Mouse (Mus musculus) embryo, embryonic 10 days (tissue): ENCODE data around the gene Cldn14.

Experiments
- DNase-seq: peaks from one replicate; pipeline ENCODE4 v3.0.0-alpha.2; 2015; ENCODE audit warnings: low spot score

Gene Cldn14

DNA sequence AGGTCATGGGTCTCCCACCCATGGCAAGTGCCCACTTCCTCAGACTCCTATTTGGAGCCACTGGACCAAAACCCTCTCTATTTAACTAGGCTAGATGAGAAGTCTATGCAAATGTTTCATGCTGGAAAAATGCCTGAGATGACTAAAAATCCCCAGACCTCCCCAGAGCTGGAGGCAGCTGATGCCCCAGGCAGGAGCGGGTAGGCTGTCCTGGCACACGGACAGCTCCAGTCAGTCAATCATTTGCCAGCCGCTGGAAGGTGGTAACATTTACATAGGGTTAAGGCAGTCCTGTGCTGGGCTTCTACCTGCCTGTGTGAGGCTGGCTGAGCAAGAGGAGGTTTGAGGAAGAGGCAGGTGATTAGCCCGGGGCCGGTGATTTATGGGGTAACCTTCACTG, 96.5 kb downstream of the Cldn14 start:
- no peak for DNase-seq

- DNase-seq, result no peak
These were observed 97.6 kb downstream of the Cldn14 start for GRCm38 (mm10) chr16:93910735-93911665.

DNA sequence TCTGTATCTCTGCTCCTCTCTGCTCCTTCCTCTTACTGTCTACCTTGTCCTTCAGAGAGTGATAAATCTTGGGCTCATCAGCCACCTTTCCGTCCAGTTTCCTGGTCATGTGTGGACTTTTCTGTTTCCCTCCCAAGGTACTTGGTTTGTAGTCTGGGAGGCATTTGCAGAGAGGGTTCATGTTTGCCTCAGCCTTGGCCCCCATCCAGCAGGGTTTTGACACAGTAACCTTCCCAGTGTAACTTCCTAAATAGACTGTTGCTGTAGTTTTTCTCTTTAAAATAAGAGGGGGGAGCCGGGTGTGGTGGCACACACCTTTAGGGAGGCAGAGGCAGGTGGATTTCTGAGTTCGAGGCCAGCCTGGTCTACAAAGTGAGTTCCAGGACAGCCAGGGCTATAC, 98.7 kb downstream of the Cldn14 start:
- DNase-seq, result no peak

DNA sequence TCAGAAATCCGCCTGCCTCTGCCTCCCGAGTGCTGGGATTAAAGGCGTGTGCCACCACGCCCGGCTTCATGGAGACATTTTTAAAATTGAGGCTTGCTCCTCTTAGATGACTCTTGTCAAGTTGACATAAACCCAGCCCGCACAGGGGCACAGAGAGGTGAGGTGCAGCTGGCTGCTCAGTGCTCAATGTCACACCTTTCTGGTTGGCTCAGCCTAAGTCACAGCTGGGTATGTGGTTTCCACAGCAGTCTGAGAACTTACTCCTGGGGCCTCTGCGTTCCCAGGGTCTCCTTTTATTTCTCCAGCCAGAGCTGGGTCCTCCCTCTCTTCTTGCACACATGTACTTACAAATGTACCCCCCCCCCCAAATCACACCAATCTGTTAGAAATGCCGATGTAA, 100.4 kb downstream of the Cldn14 start:
- DNase-seq, result no peak

GRCm38 (mm10) chr16:93907761-93908160, 100.9 kb downstream of the Cldn14 start:
- no peak for DNase-seq

DNA sequence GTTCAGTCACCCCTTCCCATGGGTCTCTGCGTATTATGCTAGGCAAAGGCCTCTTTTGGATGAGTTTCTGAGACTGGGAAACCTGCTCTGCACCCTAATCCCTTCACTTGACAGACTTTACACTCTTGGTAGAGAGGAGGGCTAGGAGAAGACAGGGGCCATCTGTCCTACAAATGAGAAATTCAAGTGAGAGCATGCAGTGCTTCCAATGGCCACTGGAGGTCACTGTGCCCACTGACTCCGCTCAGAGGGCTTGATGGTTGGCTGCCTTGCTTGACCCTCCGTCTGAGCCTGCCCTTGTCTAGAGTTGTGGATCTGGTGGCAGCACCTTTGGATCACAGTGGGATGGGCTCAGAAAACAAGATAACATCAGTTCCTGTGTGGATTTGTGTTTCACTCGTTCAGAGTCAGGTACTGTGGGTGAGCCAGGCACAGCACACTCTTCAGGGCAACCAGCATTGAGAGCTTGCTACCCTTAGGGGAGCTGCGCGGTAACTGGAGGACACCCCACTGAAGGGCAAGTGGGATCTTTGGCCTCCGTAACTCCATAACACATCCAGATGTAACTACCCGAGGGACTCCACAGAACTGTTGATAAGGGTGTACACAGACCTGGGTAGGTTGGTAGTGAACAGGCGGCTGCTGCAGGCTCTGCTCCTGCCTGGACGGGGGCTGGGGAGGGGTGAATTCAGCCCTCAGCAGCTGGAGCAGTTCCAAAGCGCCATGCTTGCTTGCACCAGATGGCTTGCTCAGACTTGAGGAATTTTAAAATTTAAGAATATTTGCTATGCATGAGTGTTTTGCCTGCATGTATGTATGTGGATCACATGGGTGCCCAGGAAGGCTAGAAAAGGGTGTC, 102.3 kb downstream of the Cldn14 start:
- peak; percentile 85 for DNase-seq

DNA sequence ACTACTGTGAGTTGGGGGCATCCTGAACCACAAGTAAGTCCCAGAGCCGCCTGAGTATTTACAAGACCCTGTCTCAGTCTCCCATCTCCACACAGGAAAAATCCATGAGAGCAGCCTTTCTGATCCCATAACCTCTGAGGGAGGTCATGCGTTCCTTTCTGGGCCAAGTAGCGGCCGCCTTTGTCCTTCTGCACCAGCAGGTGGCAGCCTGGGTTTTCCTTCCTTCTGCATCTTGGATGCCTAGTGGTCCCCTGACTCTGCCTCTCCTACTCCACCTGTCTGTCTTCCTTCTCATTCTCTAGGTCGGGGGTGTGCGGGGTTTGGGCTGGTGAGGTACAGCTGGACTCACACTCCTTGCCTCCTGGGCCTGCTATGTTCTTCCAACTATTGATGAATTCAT, 105.6 kb downstream of the Cldn14 start:
- peak; percentile 38 for DNase-seq

DNA sequence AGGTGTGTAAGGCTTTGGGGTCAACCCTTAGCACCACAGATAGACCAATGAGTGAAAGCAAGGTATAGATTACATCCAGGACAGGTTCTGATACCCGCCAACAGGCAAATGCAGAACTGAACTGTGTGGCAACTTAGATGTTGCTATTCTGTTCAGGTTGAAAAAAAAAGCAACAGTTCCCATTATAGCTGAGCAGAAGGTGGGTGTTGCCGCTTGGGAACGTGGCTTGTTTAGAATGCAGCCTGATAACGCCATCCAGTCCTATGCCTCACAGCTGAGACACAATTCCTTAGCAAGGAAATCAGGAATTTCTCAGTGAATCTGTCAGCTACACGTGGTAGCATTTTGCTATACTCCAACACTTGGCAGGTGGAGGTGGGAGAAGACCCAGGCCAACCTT, 115.4 kb downstream of the Cldn14 start:
- DNase-seq, result no peak

DNA sequence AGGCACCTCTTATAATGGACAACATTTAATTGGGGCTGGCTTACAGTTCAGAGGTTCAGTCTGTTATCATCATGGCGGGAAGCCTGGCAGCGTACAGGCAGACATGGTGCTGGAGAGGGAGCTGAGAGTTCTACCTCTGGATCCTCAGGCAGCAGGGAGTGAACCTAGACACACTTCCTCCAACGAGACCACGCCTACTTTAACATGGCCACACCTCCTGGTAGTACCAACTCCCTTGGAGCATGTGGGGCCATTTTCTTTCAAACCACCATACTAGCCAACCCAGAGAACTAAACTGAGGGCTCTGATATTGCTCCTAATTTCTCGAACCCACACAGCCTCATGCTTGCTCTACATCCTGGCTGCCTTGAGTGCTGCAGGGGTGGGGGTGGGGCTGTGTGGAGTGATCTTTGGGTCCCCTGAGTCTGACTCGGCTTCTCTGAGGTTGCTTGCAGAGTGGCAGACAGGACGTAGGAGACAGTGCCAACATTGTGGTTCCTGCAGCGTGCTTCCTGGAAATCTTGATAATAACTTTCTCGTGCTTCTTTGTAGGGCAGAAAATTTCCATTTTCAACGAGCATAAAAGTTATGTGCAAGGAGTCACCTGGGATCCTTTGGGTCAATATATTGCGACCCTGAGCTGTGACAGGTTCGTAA, 117.6 kb downstream of the Cldn14 start:
- no peak for DNase-seq

- no peak for DNase-seq
These were observed 120.2 kb downstream of the Cldn14 start for GRCm38 (mm10) chr16:93888481-93888880.

- DNase-seq, result no peak
These were observed 123.9 kb downstream of the Cldn14 start for GRCm38 (mm10) chr16:93884722-93885113.

GRCm38 (mm10) chr16:93884086-93884721, 124.4 kb downstream of the Cldn14 start:
- DNase-seq, result peak; percentile 67

- peak; percentile 95 for DNase-seq
These were observed 125.1 kb downstream of the Cldn14 start, which contains the start of gene Chaf1b for GRCm38 (mm10) chr16:93883423-93884085. TSS of gene Chaf1b (plus strand) at chr16:93883901.

DNA sequence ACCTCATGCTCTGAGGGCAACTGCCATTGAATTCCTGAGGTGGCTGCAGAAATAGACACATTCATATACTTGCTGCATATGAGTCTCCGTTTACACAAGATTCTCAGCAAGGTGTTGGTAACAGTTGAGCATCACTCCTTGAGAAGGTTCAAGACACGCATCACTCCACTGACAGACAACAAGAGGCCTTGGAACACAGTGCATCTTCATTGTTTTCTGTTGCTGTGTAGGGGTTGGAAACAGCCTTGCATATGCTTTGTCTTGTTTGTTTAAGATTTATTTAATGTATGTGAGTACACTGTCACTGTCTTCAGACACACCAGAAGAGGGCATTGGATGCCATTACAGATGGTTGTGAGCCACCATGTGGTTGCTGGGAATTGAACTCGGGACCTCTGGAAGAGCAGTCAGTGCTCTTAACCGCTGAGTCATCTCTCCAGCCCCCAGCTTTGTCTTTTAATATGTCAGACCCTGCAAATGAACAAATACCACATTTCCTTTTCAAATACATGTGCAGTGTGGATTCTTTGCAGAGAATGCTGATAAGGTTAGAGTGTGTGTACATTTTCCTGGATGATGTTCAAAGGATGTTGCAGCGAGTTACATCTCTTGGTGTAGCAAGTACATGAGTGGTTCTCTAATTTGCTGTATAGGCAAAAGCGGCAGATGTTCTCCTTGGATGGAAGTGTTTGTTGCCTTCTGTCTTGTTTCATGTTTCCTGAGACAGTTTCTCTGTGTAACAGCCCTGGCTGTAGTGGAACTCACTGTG, 130.8 kb downstream of the Cldn14 start:
- no peak for DNase-seq

DNA sequence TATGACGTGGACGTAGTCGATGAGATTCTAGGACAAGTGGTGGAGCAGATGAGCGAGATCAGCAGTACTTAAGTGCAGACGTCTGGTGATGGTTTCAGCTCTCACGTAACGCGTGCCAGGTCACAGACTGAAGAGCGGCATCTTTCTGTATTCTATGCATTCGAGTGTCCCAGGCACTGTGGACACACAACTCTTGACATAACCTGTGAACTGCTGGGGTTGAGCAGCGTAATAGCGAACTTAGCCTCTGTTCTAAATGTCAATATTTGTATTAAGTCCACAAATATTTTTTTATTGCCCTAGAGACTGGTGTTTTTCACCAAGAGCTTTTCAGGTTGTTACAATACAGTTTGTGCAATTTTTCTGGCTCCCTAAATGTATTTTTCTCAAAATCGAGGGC, 133.8 kb downstream of the Cldn14 start:
- no peak for DNase-seq
